Mouse (Mus musculus) intestine, embryonic 15.5 days (tissue): ENCODE measurements at regions not wholly inside any gene's neighbourhood (a gene's known extent, or its start where the extent isn't known, plus 50 kb on each side); places are given as distances from the start of the nearest gene placed in this dataset.

Source experiments
- ATAC-seq: fragments of 200-750 bp; cut with Nextera tagmentation; 2 replicates; pipeline ENCODE4 v1.8.0; 2017; ENCODE audit warnings: moderate TSS enrichment, moderate library complexity
- H3K27ac ChIP-seq: fragments of 300-500 bp; sonication (generic); 2 replicates; pipeline ENCODE4 v1.5.1; 2015; ENCODE audit warnings: mild to moderate bottlenecking, inconsistent platforms
- H3K27me3 ChIP-seq: fragments of 300-500 bp; sonication (generic); replicated peaks from 2 replicates; pipeline ENCODE4 v1.6.1; 2015; ENCODE audit warnings: inconsistent platforms
- H3K36me3 ChIP-seq: fragments of 300-500 bp; sonication (generic); 2 replicates; pipeline ENCODE4 v1.6.1; 2015; ENCODE audit warnings: inconsistent platforms
- H3K4me1 ChIP-seq: fragments of 300-500 bp; sonication (generic); replicated peaks from 2 replicates; pipeline ENCODE4 v1.6.1; 2015; ENCODE audit warnings: inconsistent platforms
- H3K4me2 ChIP-seq: fragments of 300-500 bp; sonication (generic); replicated peaks from 2 replicates; pipeline ENCODE4 v1.6.1; 2015; ENCODE audit warnings: mild to moderate bottlenecking, inconsistent platforms
- H3K4me3 ChIP-seq: fragments of 300-500 bp; sonication (generic); replicated peaks from 2 replicates; pipeline ENCODE4 v1.5.1; 2015; ENCODE audit warnings: inconsistent platforms
- H3K9ac ChIP-seq: fragments of 300-500 bp; sonication (generic); 2 replicates; pipeline ENCODE4 v1.6.1; 2015; ENCODE audit warnings: inconsistent platforms
- H3K9me3 ChIP-seq: fragments of 300-500 bp; sonication (generic); 2 replicates; pipeline ENCODE4 v1.6.1; 2016; ENCODE audit warnings: inconsistent platforms
- WGBS: fragments of 180-500 bp; shearing (Covaris S2); methylation state at CpG from one replicate; pipeline ENCODE4 v1.1.7; 2015; 5-methylcytosine and 5-hydroxymethylcytosine counted together

GRCm38 (mm10) chr7:79543231-79544071 is 74.0 kb downstream of the Rhcg start:
- Histone ChIP-seq H3K36me3 (no peaks in the 10 kb centered on the region), H3K9ac (no peak overlapping the region), H3K27ac (no peak overlapping the region), H3K4me3 (no peak overlapping the region), H3K9me3 (no peaks in the 10 kb centered on the region), H3K4me2 (no peak overlapping the region), H3K4me1 (no peaks in the 10 kb centered on the region), H3K27me3 (peaks cover 93% of the 10 kb centered on the region)
- no peak for ATAC-seq
- WGBS: 1% methylated on average over 58 of the region's 58 CpGs

GRCm38 (mm10) chr7:79542379-79543015 is 75.0 kb downstream of the Rhcg start:
- Histone ChIP-seq H3K36me3 (no peaks in the 10 kb centered on the region), H3K27ac (no peak overlapping the region), H3K4me3 (no peak overlapping the region), H3K27me3 (peaks cover 94% of the 10 kb centered on the region), H3K9me3 (no peaks in the 10 kb centered on the region), H3K9ac (no peak overlapping the region), H3K4me1 (no peaks in the 10 kb centered on the region), H3K4me2 (no peak overlapping the region)
- ATAC-seq: no peak
- 3% methylated on average over 23 of the region's 23 CpGs for WGBS

GRCm38 (mm10) chr7:79540246-79540645 is 74.1 kb upstream of the Polg start:
- Histone ChIP-seq H3K4me2 (no peak overlapping the region), H3K9me3 (no peaks in the 10 kb centered on the region), H3K27me3 (peaks cover 96% of the 10 kb centered on the region), H3K27ac (no peak overlapping the region), H3K4me3 (no peak overlapping the region), H3K36me3 (no peaks in the 10 kb centered on the region), H3K4me1 (peaks cover 11% of the 10 kb centered on the region), H3K9ac (no peak overlapping the region)
- WGBS: 11% methylated on average over 2 of the region's 2 CpGs
- ATAC-seq: no peak

- Histone ChIP-seq H3K27me3 (peaks cover 97% of the 10 kb centered on the region), H3K4me1 (peaks cover 13% of the 10 kb centered on the region), H3K9me3 (no peaks in the 10 kb centered on the region), H3K4me3 (no peak overlapping the region), H3K27ac (no peak overlapping the region), H3K4me2 (no peak overlapping the region), H3K36me3 (no peaks in the 10 kb centered on the region), H3K9ac (no peak overlapping the region)
- no peak for ATAC-seq
- 5% methylated on average over 3 of the region's 3 CpGs for WGBS
Measured at GRCm38 (mm10) chr7:79539426-79539825, 73.3 kb upstream of the Polg start.

- Histone ChIP-seq H3K4me3 (peak overlapping the region; percentile 36), H3K9me3 (no peaks in the 10 kb centered on the region), H3K4me2 (peak overlapping the region; percentile 69), H3K36me3 (no peaks in the 10 kb centered on the region), H3K9ac (no peak overlapping the region), H3K27me3 (peaks cover 97% of the 10 kb centered on the region), H3K27ac (no peak overlapping the region), H3K4me1 (peaks cover 13% of the 10 kb centered on the region)
- peak; percentile 12; the same call in 1 of the 2 replicates for ATAC-seq
- WGBS: under 1% methylated on average over 27 of the region's 27 CpGs
Measured at GRCm38 (mm10) chr7:79536157-79536641, 70.0 kb upstream of the Polg start.

- Histone ChIP-seq H3K27me3 (peaks cover 98% of the 10 kb centered on the region), H3K27ac (no peak overlapping the region), H3K4me2 (peak overlapping the region; percentile 69), H3K4me1 (peaks cover 13% of the 10 kb centered on the region), H3K4me3 (peak overlapping the region; percentile 36), H3K36me3 (no peaks in the 10 kb centered on the region), H3K9me3 (no peaks in the 10 kb centered on the region), H3K9ac (no peak overlapping the region)
- ATAC-seq: 0 out of 2 replicates have a peak, but pooled peaks have one; percentile 15
- 2% methylated on average over 52 of the region's 66 CpGs for WGBS
Measured at GRCm38 (mm10) chr7:79535251-79536111, 69.3 kb upstream of the Polg start.

GRCm38 (mm10) chr7:79534819-79535218 is 68.7 kb upstream of the Polg start:
- Histone ChIP-seq H3K27ac (no peak overlapping the region), H3K9me3 (no peaks in the 10 kb centered on the region), H3K4me3 (no peak overlapping the region), H3K4me1 (peaks cover 13% of the 10 kb centered on the region), H3K9ac (no peak overlapping the region), H3K27me3 (peaks cover 99% of the 10 kb centered on the region), H3K4me2 (no peak overlapping the region), H3K36me3 (no peaks in the 10 kb centered on the region)
- 13% methylated on average over 7 of the region's 7 CpGs for WGBS
- no peak for ATAC-seq

- H3K4me2 ChIP-seq: no peak overlapping the region
- H3K4me1 ChIP-seq: peaks cover 13% of the 10 kb centered on the region
- no peak overlapping the region for H3K9ac ChIP-seq
- no peaks in the 10 kb centered on the region for H3K9me3 ChIP-seq
- H3K36me3 ChIP-seq: no peaks in the 10 kb centered on the region
- WGBS: 11% methylated on average over 5 of the region's 5 CpGs
- H3K27me3 ChIP-seq: peaks cover 98% of the 10 kb centered on the region
- no peak overlapping the region for H3K4me3 ChIP-seq
- H3K27ac ChIP-seq: no peak overlapping the region
- no peak for ATAC-seq
Measured at GRCm38 (mm10) chr7:79534381-79534780, 68.2 kb upstream of the Polg start.

- peaks cover 95% of the 10 kb centered on the region for H3K27me3 ChIP-seq
- no peak overlapping the region for H3K4me2 ChIP-seq
- H3K4me1 ChIP-seq: peaks cover 13% of the 10 kb centered on the region
- ATAC-seq: no peak
- H3K27ac ChIP-seq: no peak overlapping the region
- H3K36me3 ChIP-seq: no peaks in the 10 kb centered on the region
- no peak overlapping the region for H3K9ac ChIP-seq
- 56% methylated on average over 5 of the region's 5 CpGs for WGBS
- H3K9me3 ChIP-seq: no peaks in the 10 kb centered on the region
- no peak overlapping the region for H3K4me3 ChIP-seq
Measured at GRCm38 (mm10) chr7:79532626-79533140, 66.5 kb upstream of the Polg start.

- Histone ChIP-seq H3K4me3 (no peak overlapping the region), H3K27ac (no peak overlapping the region), H3K9me3 (no peaks in the 10 kb centered on the region), H3K4me1 (peaks cover 13% of the 10 kb centered on the region), H3K9ac (no peak overlapping the region), H3K27me3 (peaks cover 95% of the 10 kb centered on the region), H3K36me3 (no peaks in the 10 kb centered on the region), H3K4me2 (no peak overlapping the region)
- 16% methylated on average over 12 of the region's 12 CpGs for WGBS
- no peak for ATAC-seq
Measured at GRCm38 (mm10) chr7:79531551-79532356, 65.6 kb upstream of the Polg start.

GRCm38 (mm10) chr7:79531142-79531541 is 65.0 kb upstream of the Polg start:
- H3K4me1 ChIP-seq: peaks cover 11% of the 10 kb centered on the region
- no peak overlapping the region for H3K9ac ChIP-seq
- H3K36me3 ChIP-seq: no peaks in the 10 kb centered on the region
- 22% methylated on average over 5 of the region's 5 CpGs for WGBS
- H3K27me3 ChIP-seq: peaks cover 95% of the 10 kb centered on the region
- H3K4me2 ChIP-seq: no peak overlapping the region
- ATAC-seq: no peak
- no peaks in the 10 kb centered on the region for H3K9me3 ChIP-seq
- no peak overlapping the region for H3K4me3 ChIP-seq
- no peak overlapping the region for H3K27ac ChIP-seq
